Mouse (Mus musculus): ENCODE measurements around the gene Mapkap1. TPM values are rescaled to one million over a fixed set of nuclear protein-coding genes. Genes with fewer than 3 reads are reported as not detected.

Mapkap1 gene
- polyA plus RNA-seq, 1 experiment, result 5.9 TPM

DNA sequence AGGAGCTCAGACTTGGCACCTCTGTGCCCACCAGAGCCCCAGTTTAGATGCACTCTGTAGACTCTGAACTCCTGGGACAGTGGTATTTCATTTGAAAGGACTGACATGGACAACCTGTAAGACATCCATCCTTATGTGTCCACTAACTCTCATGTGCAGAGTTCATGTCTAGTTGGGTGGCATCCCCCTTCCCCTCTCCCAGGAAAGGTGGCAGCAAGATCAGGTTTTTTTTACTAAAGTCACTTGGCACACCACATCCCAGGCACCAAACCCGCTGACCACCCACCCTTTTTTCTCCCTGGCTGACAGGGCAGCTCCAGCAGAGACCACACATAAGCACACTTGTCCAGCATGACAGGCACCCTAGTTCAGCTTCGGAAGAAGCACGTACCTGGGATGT lies 196.3 kb downstream of the Mapkap1 start:
- Histone ChIP-seq H3K36me3 (ENCODE audit: control insufficient read depth) (peaks cover 7% of the 10 kb centered on the region), H3K9me3 (ENCODE audit: control insufficient read depth, low read length) (no peaks in the 10 kb centered on the region)
- no peak for TF ChIP-seq GATA1 (IDR thresholded peaks at IDR 0.05; ENCODE audit: low read length)
- no peak for TF ChIP-seq TAL1 (IDR thresholded peaks at IDR 0.05; ENCODE audit: low read length)

DNA sequence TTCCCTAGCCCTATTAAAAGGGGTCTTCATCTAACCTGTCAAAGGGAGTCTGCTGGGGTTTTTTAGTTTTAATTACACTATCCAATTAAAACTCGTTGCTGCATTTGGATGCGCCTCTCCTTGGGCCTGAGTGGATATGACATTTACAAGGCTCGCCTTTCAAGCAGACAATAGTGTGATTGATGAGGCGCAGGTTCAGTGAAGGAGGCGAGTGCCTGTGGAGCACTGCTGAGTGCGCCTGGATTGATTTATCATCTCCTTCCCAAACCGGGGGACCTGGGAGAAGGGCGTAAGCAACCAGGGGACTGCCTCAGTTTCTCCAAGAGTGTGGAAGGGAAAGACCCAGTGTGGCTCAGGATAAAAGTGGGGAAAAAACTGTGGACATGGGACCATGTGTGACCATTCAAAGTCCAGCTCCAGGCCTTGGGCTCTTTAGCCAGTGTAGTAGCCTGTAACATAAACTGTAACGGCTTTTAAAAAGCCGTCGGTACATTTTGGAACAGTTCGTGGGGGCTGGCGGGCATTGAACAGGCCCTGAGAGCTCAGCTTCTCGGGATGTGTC lies 197.2 kb downstream of the Mapkap1 start:
- H3K4me3 ChIP-seq (replicated peaks), result no peak overlapping the region
- no peaks in the 10 kb centered on the region for H3K27me3 ChIP-seq (ENCODE audit: control insufficient read depth)
- no peaks in the 10 kb centered on the region for H3K9me3 ChIP-seq (ENCODE audit: control insufficient read depth, low read length)
- no peak for TF ChIP-seq TAL1 (IDR thresholded peaks at IDR 0.05; ENCODE audit: low read length)
- no peak for TF ChIP-seq GATA1 (IDR thresholded peaks at IDR 0.05; ENCODE audit: low read length)
- H3K4me1 ChIP-seq (ENCODE audit: control insufficient read depth), result no peaks in the 10 kb centered on the region
- H3K36me3 ChIP-seq (ENCODE audit: control insufficient read depth), result peaks cover 4% of the 10 kb centered on the region

More for the DNA sequence above, 196.3 kb downstream of the Mapkap1 start:
- Histone ChIP-seq H3K4me3 (replicated peaks) (no peak overlapping the region), H3K4me1 (ENCODE audit: control insufficient read depth) (no peaks in the 10 kb centered on the region), H3K27me3 (ENCODE audit: control insufficient read depth) (no peaks in the 10 kb centered on the region)

DNA sequence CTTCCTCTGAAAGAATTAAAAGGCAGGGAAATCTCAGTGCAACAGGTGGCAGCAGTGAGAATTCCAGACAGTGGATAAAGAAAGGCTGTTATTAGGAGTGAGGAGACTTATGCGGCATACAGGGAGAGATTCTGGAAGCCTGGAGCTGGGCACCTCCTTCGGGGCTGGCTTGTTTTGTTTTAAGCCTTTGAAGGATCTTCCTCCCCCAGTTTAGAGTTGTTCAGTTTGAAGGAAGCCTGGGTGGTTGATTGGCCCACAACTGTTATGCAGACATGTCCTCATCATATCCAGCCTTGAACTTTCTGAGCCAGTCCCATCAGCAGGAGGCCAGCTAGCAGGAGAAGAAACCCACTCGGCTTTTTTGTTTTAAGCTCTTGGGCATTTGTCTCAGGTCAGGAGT lies 198.5 kb downstream of the Mapkap1 start:
- no peaks in the 10 kb centered on the region; the same call in 1 of the 2 replicates for H3K36me3 ChIP-seq (ENCODE audit: control insufficient read depth)
- no peaks in the 10 kb centered on the region for H3K9me3 ChIP-seq (ENCODE audit: control insufficient read depth, low read length)
- H3K4me3 ChIP-seq (replicated peaks), result no peak overlapping the region
- TF ChIP-seq TAL1 (IDR thresholded peaks at IDR 0.05; ENCODE audit: low read length), result no peak
- no peak for TF ChIP-seq GATA1 (IDR thresholded peaks at IDR 0.05; ENCODE audit: low read length)
- H3K27me3 ChIP-seq (ENCODE audit: control insufficient read depth), result no peaks in the 10 kb centered on the region
- H3K4me1 ChIP-seq (ENCODE audit: control insufficient read depth), result no peaks in the 10 kb centered on the region

DNA sequence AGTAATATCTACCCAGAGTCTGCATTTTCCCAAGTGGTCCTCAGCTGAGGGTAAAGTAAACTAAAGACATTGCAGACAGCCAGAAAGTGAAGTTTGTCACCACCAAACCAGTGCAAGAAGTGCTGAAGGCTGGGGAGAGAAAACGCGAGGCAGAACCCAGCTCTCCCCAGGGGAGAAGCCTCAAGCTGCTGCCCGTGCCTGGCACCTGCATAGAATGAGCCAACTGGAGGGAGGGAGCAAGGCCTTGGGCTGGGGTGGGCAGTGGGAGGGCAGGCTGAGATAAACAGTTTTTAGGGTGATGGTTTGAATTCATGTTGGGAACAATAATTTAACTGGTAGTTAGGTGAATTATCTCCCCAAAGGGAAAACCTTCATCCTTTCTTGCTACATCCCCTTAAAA lies 202.3 kb downstream of the Mapkap1 start:
- no peaks in the 10 kb centered on the region for H3K4me1 ChIP-seq (ENCODE audit: control insufficient read depth)
- peaks cover 3% of the 10 kb centered on the region for H3K36me3 ChIP-seq (ENCODE audit: control insufficient read depth)
- H3K9me3 ChIP-seq (ENCODE audit: control insufficient read depth, low read length), result no peaks in the 10 kb centered on the region
- no peaks in the 10 kb centered on the region for H3K27me3 ChIP-seq (ENCODE audit: control insufficient read depth)
- TF ChIP-seq GATA1 (IDR thresholded peaks at IDR 0.05; ENCODE audit: low read length) (no peak), TAL1 (IDR thresholded peaks at IDR 0.05; ENCODE audit: low read length) (no peak)
- H3K4me3 ChIP-seq (replicated peaks), result no peak overlapping the region

DNA sequence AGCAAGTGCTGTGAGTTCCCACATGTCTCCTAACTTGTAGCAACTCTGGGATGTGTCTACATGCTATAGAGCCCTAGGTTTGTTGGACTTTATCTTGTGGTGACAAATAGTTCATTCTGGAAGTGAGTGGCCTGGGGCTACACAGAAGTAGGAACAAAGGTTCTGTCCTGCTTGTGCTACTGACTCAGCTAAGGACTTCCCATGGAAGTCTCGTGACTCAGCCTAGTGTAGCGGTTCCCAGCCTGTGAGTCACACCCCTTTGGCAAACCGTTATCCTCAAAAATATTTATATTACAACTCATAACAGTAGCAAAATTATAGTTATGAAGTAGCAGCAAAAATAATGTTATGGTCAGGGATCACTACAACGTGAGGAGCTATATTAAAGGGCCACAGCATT lies 202.9 kb downstream of the Mapkap1 start:
- Histone ChIP-seq H3K4me1 (ENCODE audit: control insufficient read depth) (no peaks in the 10 kb centered on the region), H3K9me3 (ENCODE audit: control insufficient read depth, low read length) (no peaks in the 10 kb centered on the region), H3K4me3 (replicated peaks) (no peak overlapping the region), H3K36me3 (ENCODE audit: control insufficient read depth) (peaks cover 5% of the 10 kb centered on the region), H3K27me3 (ENCODE audit: control insufficient read depth) (no peaks in the 10 kb centered on the region)
- TF ChIP-seq TAL1 (IDR thresholded peaks at IDR 0.05; ENCODE audit: low read length) (no peak), GATA1 (IDR thresholded peaks at IDR 0.05; ENCODE audit: low read length) (no peak)

DNA sequence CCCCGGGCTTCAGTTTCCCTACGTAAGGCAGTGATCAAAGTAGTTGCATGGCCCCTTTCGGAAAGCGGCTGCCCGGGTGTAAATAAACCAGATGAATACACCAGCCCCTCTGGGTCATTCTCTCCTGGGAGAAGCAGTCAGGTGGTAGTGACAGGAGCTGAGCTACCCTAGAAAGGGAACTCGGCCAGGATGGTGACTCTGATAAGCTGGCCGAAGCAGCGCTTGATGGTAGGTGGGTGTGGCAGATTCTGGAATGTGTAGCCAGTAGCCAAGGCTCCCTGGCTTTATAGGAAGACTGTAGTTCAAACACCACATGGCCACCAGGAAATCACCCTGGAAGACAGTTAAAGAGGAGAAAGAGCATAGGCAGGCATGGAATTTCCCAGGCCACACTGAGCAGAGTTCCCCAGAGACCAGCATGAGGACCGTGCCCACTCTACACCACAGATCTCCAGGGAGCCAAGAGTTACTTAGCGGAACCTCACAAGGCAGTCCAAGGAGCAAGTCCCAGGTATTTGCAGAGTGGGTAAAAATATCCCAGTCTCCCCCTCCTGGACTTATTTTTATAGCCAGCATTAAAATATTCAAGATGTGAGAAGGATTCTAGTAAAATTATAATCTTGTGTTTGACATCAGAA lies 214.3 kb downstream of the Mapkap1 start:
- H3K27me3 ChIP-seq (ENCODE audit: control insufficient read depth), result no peaks in the 10 kb centered on the region
- no peaks in the 10 kb centered on the region for H3K9me3 ChIP-seq (ENCODE audit: control insufficient read depth, low read length)
- H3K4me1 ChIP-seq (ENCODE audit: control insufficient read depth), result no peaks in the 10 kb centered on the region
- no peak for TF ChIP-seq GATA1 (IDR thresholded peaks at IDR 0.05; ENCODE audit: low read length)
- no peak for TF ChIP-seq TAL1 (IDR thresholded peaks at IDR 0.05; ENCODE audit: low read length)
- peaks cover 20% of the 10 kb centered on the region for H3K36me3 ChIP-seq (ENCODE audit: control insufficient read depth)
- H3K4me3 ChIP-seq (replicated peaks), result no peak overlapping the region

DNA sequence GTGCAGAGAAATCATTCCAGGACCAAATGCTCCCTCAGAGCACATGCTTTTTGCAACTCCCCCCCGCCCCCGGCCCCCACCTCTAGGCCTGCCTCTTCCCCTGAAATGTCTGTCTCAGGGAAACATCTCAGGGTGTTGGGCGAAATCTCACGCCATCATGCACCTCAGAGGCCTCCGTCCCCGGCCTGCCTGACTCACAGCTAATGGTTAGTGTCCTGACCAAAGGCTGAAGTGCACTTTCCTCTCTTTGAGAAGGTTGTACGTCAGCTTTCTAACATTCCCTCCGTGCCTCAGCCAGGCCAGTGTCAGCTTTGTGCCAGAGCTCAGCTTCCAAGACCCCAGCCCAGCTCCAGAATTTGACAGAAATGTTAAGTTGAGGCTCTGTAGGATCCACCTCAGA lies 214.9 kb downstream of the Mapkap1 start:
- H3K9me3 ChIP-seq (ENCODE audit: control insufficient read depth, low read length), result no peaks in the 10 kb centered on the region
- no peaks in the 10 kb centered on the region for H3K4me1 ChIP-seq (ENCODE audit: control insufficient read depth)
- no peaks in the 10 kb centered on the region for H3K27me3 ChIP-seq (ENCODE audit: control insufficient read depth)
- TF ChIP-seq GATA1 (IDR thresholded peaks at IDR 0.05; ENCODE audit: low read length), result no peak
- no peak for TF ChIP-seq TAL1 (IDR thresholded peaks at IDR 0.05; ENCODE audit: low read length)
- H3K4me3 ChIP-seq (replicated peaks), result no peak overlapping the region
- H3K36me3 ChIP-seq (ENCODE audit: control insufficient read depth), result peaks cover 20% of the 10 kb centered on the region

DNA sequence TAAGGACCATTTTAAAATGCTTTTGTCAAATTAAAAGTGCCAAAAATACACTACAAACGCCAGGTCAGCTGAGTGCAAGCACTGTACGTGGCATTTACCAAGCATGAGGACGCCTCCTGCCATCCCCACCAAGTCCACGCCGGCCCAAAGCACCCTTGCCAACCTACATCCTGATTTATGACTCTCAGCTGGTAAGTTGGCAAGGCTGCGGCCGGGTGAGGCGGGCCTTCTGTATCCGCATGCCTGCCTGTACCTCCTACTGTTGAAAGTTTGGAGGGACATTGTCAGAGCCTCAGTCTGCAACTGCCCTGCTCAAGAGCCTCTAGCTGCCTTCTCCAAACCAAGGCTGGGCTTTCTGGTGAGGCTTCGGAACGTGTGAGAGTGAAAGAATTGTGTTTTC lies 215.9 kb downstream of the Mapkap1 start:
- Histone ChIP-seq H3K36me3 (ENCODE audit: control insufficient read depth) (peaks cover 20% of the 10 kb centered on the region), H3K4me1 (ENCODE audit: control insufficient read depth) (no peaks in the 10 kb centered on the region)

DNA sequence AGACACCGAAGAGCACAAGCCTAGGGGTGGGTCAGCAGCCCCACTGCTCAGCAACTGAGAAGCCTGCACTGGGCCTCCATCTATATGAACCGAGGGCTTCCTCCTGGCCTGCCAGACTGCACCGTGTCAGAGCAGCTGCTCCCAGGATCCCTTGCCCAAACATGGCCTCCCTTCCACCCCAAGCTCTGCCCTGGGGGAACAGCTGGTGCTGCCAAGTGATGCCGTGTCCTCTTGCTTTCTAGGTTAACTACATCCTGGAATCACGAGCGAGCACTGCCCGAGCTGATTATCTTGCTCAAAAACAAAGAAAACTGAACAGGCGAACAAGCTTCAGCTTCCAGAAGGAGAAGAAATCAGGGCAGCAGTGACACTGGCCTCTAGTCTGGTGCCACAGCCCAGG lies 216.6 kb downstream of the Mapkap1 start:
- Histone ChIP-seq H3K9me3 (ENCODE audit: control insufficient read depth, low read length) (no peaks in the 10 kb centered on the region), H3K4me3 (replicated peaks) (no peak overlapping the region), H3K36me3 (ENCODE audit: control insufficient read depth) (peaks cover 20% of the 10 kb centered on the region), H3K27me3 (ENCODE audit: control insufficient read depth) (no peaks in the 10 kb centered on the region), H3K4me1 (ENCODE audit: control insufficient read depth) (peaks cover 2% of the 10 kb centered on the region)
- TF ChIP-seq TAL1 (IDR thresholded peaks at IDR 0.05; ENCODE audit: low read length), result no peak
- TF ChIP-seq GATA1 (IDR thresholded peaks at IDR 0.05; ENCODE audit: low read length), result no peak

More for the DNA sequence above, 215.9 kb downstream of the Mapkap1 start:
- Histone ChIP-seq H3K9me3 (ENCODE audit: control insufficient read depth, low read length) (no peaks in the 10 kb centered on the region), H3K4me3 (replicated peaks) (no peak overlapping the region), H3K27me3 (ENCODE audit: control insufficient read depth) (no peaks in the 10 kb centered on the region)
- TF ChIP-seq GATA1 (IDR thresholded peaks at IDR 0.05; ENCODE audit: low read length), result no peak
- no peak for TF ChIP-seq TAL1 (IDR thresholded peaks at IDR 0.05; ENCODE audit: low read length)
